Mouse (Mus musculus): Measurements from ENCODE around the gene Ahrr.

The Ahrr gene

GRCm38 (mm10) chr13:74292167-74292566, at the start of gene Ahrr:
Ahrr (minus strand) TSS chr13:74292331.
- no peak for DNase-seq (ENCODE audit: low read depth, low spot score)

GRCm38 (mm10) chr13:74341036-74341435, 48.9 kb upstream of the Ahrr start:
- peak; percentile 70 for DNase-seq (ENCODE audit: low read depth, low spot score)

DNA sequence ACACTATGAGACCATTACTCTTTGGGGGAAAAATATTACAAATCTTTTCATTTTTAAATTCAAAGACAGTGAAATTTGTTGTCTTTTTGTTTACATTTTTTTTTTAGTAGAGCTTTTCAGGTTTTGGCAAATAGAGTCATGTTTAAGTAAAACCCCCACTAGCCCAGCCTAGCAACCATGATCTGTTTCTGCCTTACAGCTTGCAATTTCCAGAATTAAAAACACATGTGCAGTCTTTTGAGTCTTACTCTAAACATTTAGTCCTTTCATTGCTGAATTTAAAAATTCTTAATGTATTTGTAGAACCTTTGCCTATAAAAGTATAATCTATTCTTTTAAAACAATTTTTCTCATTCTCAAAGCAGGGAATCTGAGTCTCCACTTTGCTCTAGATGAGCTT, 37.2 kb upstream of the Ahrr start:
- DNase-seq (ENCODE audit: low read depth, low spot score) = no peak

- DNase-seq (ENCODE audit: low read depth, low spot score) = peak; percentile 98
Measured at GRCm38 (mm10) chr13:74317170-74317849, 25.2 kb upstream of the Ahrr start, which contains the start of gene Pdcd6. Pdcd6 (minus strand) TSS chr13:74317580.

- DNase-seq (ENCODE audit: low read depth, low spot score) = no peak
Measured at GRCm38 (mm10) chr13:74316789-74317169, 24.6 kb upstream of the Ahrr start.

DNA sequence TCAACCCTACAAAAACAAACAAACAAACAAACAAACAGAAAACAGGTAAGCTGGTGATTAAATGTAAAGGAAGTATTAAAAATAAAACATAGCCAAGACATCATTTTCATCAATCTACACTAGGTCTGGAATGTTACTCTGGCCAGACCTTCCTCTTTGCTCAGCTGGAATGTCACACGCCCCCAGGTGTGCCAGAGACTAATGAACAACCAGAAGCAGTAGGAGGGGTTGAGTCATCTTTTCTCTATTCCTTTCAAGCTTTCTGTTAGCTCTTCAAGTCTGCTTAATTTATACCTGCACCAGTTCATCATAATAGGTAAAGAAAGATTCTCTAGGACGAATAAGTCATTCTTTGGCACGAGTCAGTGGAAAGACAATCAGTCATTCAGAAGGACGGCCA, 24.3 kb upstream of the Ahrr start:
- DNase-seq (ENCODE audit: low read depth, low spot score) = no peak

GRCm38 (mm10) chr13:74314616-74315015, 22.5 kb upstream of the Ahrr start:
- no peak for DNase-seq (ENCODE audit: low read depth, low spot score)

DNA sequence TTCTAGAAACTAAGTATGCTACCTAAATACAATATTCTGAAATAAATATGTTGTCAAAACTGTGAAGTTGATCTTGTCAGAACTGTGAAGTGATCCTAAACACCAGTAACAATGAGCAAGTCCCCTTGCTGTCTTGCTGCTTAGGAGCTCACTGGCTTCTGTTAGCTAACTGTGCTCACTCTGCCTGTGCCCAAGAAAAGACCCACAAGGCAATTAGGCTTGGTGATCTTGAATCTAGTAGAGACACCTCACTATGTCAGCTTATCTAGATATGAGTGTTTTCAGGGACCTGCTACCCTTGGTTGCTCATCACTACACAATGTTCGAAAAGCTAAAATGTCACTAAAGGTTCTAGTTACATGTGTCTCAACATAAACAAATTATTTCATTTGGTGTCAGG, 13.6 kb upstream of the Ahrr start:
- DNase-seq (ENCODE audit: low read depth, low spot score) = no peak

- DNase-seq (ENCODE audit: low read depth, low spot score) = no peak
Measured at GRCm38 (mm10) chr13:74305380-74305779, 13.2 kb upstream of the Ahrr start.

DNA sequence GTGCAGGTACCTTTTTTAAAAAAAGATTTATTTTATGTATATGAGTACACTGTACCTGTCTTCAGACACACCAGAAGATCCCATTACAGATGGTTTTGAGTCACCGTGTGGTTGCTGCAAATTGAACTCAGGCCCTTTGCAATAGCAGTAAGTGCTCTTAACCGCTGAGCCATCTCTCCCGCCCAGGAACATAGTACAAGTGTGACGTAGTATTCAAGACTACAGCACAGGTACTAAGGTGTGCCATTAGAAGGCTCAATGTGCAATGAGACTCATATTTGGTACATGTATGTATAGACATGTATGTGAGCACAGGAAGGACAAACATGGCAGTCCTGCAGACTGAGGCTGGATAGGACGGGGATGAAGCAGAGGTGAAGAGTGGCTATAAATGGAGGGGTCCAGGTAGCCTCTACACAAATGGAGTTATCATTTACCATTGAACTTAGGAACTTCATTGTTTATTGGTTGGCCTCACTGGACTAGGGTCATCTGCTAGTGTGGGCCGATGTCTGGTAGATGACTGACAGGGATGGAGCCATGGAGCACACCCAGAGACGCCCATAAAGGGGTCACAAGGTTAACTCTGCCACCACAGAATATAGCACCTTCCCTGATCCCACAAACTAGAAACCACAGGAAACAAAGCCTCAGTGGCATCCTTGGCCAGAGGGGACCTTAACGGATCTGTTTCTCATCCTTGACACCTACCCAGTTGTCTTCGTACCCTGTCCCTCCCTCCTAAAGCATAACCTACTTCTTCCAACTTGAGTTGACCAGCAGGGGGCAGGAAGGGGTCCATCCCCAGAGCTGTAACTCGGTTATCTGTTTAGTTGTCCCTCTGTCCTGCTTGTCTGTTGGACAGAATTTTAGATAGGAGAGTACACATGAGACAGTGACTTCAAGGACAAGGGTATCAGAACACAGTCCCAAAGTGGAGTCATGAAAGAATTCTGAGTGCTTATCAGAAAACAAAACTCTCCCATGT, 10.2 kb upstream of the Ahrr start:
- DNase-seq (ENCODE audit: low read depth, low spot score) = peak; percentile 23

GRCm38 (mm10) chr13:74301607-74301984, 9.5 kb upstream of the Ahrr start:
- DNase-seq (ENCODE audit: low read depth, low spot score) = no peak

DNA sequence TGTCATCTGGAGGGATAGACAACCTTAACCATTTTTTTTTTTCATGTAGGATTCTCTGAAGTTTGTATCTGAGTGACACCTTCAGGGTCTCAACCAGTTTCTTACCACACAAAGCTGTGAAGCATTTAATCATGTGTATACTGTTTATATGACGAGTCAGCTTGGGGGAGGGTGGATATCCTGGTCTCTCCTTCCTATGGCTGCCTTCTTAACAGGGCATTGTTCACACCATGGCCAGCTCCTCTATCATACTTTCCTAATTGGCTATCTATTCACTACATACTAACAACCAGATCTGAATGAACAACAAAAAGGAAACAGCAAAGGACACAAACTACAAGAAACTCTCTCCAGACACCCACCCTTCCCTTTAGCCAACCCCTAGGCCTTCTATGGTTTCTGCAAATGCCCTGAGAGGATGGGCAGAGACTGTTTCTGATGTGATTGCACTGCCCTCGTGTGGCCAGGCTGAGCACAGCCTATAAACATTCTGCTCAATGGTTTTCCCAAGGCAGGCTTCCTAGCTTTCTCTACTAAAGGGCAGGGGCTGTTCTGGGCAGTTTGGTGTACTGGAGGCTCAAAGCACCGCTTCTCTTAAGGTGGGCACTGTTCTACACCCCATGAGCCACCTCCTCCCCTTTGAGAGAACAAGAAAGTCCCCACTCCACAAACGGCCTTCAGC, 8.9 kb upstream of the Ahrr start:
- peak; percentile 54 for DNase-seq (ENCODE audit: low read depth, low spot score)

DNA sequence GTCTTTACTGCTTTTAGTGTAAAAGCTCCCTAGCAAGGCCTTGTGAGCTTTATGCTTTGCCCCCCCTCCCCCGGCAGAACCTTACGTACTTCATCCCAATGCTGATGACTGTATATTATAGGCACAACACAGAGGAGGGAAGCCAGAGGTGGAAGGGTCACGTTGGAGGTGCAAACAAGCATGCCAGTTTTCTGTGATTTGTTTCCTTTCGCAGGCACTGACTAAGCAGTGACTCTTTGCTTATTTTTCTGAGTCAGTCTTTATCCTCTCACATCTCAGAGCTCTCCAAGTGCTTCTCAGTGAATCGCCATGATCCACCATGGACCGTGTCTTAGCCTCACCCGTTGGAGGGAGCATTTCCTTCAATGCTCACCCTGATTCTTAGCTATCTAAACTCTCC, 4.2 kb upstream of the Ahrr start:
- no peak for DNase-seq (ENCODE audit: low read depth, low spot score)

- DNase-seq (ENCODE audit: low read depth, low spot score) = no peak
Measured at GRCm38 (mm10) chr13:74289646-74290045, 2.5 kb downstream of the Ahrr start.

GRCm38 (mm10) chr13:74282299-74282698, 9.8 kb downstream of the Ahrr start:
- DNase-seq (ENCODE audit: low read depth, low spot score) = no peak

DNA sequence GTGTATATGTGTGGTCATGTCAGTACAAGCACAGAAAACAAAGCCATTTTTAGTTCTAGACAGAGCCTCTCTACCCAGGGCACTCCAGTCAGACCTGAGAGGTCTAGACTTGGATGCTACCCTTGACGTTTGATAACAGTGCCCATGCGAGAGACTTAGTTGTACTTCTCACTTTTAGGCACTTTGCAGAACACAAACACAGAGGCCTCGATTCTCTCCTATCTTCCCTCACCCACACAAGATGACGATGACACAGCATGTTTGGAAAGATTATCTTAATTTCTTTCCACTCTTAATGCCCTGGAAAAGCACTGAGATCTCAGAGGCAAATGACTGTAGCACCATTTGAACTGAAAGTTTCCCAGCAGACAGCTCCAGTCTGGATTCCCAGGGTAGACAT, 16.4 kb downstream of the Ahrr start:
- no peak for DNase-seq (ENCODE audit: low read depth, low spot score)

- no peak for DNase-seq (ENCODE audit: low read depth, low spot score)
Measured at GRCm38 (mm10) chr13:74260231-74260992, 31.7 kb downstream of the Ahrr start.

GRCm38 (mm10) chr13:74259460-74260230, 32.5 kb downstream of the Ahrr start:
- DNase-seq (ENCODE audit: low read depth, low spot score) = no peak

DNA sequence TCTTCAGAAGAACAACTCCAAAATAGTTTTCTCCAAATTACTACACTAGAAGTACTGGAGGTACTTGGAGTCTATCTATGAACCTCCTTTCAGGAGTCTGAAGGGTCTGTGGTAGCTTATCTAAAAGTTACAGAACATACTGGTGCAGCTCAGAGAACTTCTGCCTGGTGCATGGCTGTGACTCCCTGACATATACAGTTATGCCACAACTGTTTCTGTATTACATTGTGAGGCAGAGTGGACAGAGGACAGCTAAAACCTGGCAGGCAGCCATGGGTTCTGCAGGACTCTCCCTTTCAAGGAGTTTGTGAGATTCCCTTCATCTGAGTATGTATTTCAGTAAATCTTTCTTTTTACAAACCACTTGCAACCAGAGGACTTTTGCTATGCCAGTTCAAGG, 45.6 kb downstream of the Ahrr start:
- no peak for DNase-seq (ENCODE audit: low read depth, low spot score)

GRCm38 (mm10) chr13:74245899-74246231, 46.3 kb downstream of the Ahrr start:
- no peak for DNase-seq (ENCODE audit: low read depth, low spot score)
